22 mouse cellular contexts compared by ENCODE assay signal in genomic region chr1:155894382-155894781, GRCm38 (mm10).
"Had no signal": no experiment of that assay in that cellular context is flagged by ENCODE, and none has a peak within 500 bp of the region (broad histone marks: within the 10 kb centered on the region; RNA-seq: fewer than 3 reads in every experiment).

No protein-coding gene starts in this region.

- ATAC-seq: hindbrain, embryonic 16.5 days; inflammation-experienced regulatory T-cells, adult 6 months; intestine, embryonic 15.5 days; intestine, postnatal 0 days; liver, embryonic 12.5 days had no signal

- H3K27ac ChIP-seq: heart, adult 2 months; heart, embryonic 13.5 days; heart, embryonic 15.5 days; hindbrain, embryonic 14.5 days; intestine, embryonic 15.5 days; layer of hippocampus, adult 2 months; left cerebral cortex, adult 2 months; limb, embryonic 10.5 days; limb, embryonic 12.5 days; liver, embryonic 12.5 days had no signal

- H3K9me3 ChIP-seq: heart, embryonic 15.5 days; intestine, embryonic 15.5 days; limb, embryonic 10.5 days; limb, embryonic 12.5 days; liver, embryonic 12.5 days had no signal

- H3K4me3 ChIP-seq: heart, adult 2 months; heart, embryonic 13.5 days; heart, embryonic 15.5 days; intestine, embryonic 15.5 days; layer of hippocampus, adult 2 months; left cerebral cortex, adult 2 months; limb, embryonic 10.5 days; limb, embryonic 12.5 days; liver, embryonic 12.5 days had no signal

- H3K4me2 ChIP-seq: heart, embryonic 11.5 days; heart, embryonic 13.5 days; heart, embryonic 15.5 days; hindbrain, embryonic 14.5 days; intestine, embryonic 15.5 days; limb, embryonic 12.5 days; liver, embryonic 12.5 days had no signal

- H3K4me1 ChIP-seq: heart, embryonic 13.5 days; heart, embryonic 15.5 days; intestine, embryonic 15.5 days; limb, embryonic 10.5 days; limb, embryonic 12.5 days had no signal

- H3K27me3 ChIP-seq: heart, embryonic 13.5 days; heart, embryonic 15.5 days; intestine, embryonic 15.5 days; limb, embryonic 12.5 days; liver, embryonic 12.5 days had no signal

- DNase-seq: gastrocnemius, postnatal 14 days; gastrocnemius, postnatal 36 days; heart, adult 11 months; heart, adult 2 months; kidney, adult 18-20 months; kidney, adult 8-10 months; kidney, postnatal 10 days; kidney, postnatal 25 days; kidney, postnatal 4 days had no signal

- H3K9ac ChIP-seq: heart, embryonic 13.5 days; heart, embryonic 15.5 days; hindbrain, embryonic 14.5 days; intestine, embryonic 15.5 days; limb, embryonic 12.5 days; liver, embryonic 12.5 days had no signal
